Mouse (Mus musculus) lung, postnatal 0 days (tissue): Measurements from ENCODE around the gene Slc45a1. TPM values are rescaled to one million over a fixed set of nuclear protein-coding genes. Genes with fewer than 3 reads are reported as not detected.

Experiments
- ATAC-seq: fragments of 200-750 bp; cut with Nextera tagmentation; 2 replicates; pipeline ENCODE4 v1.8.0; 2017; ENCODE audit warnings: moderate library complexity
- DNase-seq: peaks from one replicate; pipeline ENCODE4 v3.0.0-alpha.2; 2016; ENCODE audit warnings: low spot score
- H3K27ac ChIP-seq: fragments of 300-500 bp; sonication (generic); 2 replicates; pipeline ENCODE4 v1.5.1; 2014; ENCODE audit warnings: antibody characterized with exemption, mild to moderate bottlenecking, low read length, mixed read lengths
- H3K27me3 ChIP-seq: fragments of 300-500 bp; sonication (generic); replicated peaks from 2 replicates; pipeline ENCODE4 v1.6.1; 2014; ENCODE audit warnings: low read length, mixed read lengths; ENCODE audit not compliant: insufficient read depth
- H3K36me3 ChIP-seq: fragments of 300-500 bp; sonication (generic); 2 replicates; pipeline ENCODE4 v1.6.1; 2014; ENCODE audit warnings: low read length, mixed read lengths; ENCODE audit not compliant: insufficient read depth
- H3K4me1 ChIP-seq: fragments of 300-500 bp; sonication (generic); 2 replicates; pipeline ENCODE4 v1.6.1; 2014; ENCODE audit warnings: antibody characterized with exemption, low read depth, low read length, mixed read lengths; ENCODE audit not compliant: insufficient read depth
- H3K4me2 ChIP-seq: fragments of 300-500 bp; sonication (generic); replicated peaks from 2 replicates; pipeline ENCODE4 v1.6.1; 2014; ENCODE audit warnings: low read depth, mild to moderate bottlenecking, low read length, moderate library complexity, mixed read lengths
- H3K4me3 ChIP-seq: fragments of 300-500 bp; sonication (generic); 2 replicates; pipeline ENCODE4 v1.5.1; 2014; ENCODE audit warnings: low read depth, low read length
- H3K9ac ChIP-seq: fragments of 300-500 bp; sonication (generic); replicated peaks from 2 replicates; pipeline ENCODE4 v1.6.1; 2014; ENCODE audit warnings: low read depth, mild to moderate bottlenecking
- H3K9me3 ChIP-seq: fragments of 300-500 bp; sonication (generic); 2 replicates; pipeline ENCODE4 v1.6.1; 2016; ENCODE audit warnings: low read length, mixed read lengths
- CTCF ChIP-seq: IDR thresholded peaks from 2 replicates; pipeline ENCODE4 v1.5.1; 2016; ENCODE audit warnings: antibody characterized with exemption, mild to moderate bottlenecking
- EP300 ChIP-seq: IDR thresholded peaks from 2 replicates; pipeline ENCODE4 v1.6.1; 2016; ENCODE audit warnings: antibody characterized with exemption, mild to moderate bottlenecking, control low read depth
- WGBS: fragments of 180-500 bp; shearing (Covaris S2); extraction: QIAGEN DNeasy Blood & Tissue Kit; methylation state at CpG from one replicate; pipeline ENCODE4 v1.1.7; 2014; 5-methylcytosine and 5-hydroxymethylcytosine counted together
- polyA plus RNA-seq: library from polyadenylated mRNA; unstranded; fragments of >200 nt; fragmentation: Nextera tagmentation; extraction: Ambion mirVana; gene quantifications from 2 replicates; pipeline ENCODE4 v1.2.1, GENCODE M21; 2015

The Slc45a1 gene
- polyA plus RNA-seq, 1 experiment from 2014 or later = 0.04 TPM

DNA sequence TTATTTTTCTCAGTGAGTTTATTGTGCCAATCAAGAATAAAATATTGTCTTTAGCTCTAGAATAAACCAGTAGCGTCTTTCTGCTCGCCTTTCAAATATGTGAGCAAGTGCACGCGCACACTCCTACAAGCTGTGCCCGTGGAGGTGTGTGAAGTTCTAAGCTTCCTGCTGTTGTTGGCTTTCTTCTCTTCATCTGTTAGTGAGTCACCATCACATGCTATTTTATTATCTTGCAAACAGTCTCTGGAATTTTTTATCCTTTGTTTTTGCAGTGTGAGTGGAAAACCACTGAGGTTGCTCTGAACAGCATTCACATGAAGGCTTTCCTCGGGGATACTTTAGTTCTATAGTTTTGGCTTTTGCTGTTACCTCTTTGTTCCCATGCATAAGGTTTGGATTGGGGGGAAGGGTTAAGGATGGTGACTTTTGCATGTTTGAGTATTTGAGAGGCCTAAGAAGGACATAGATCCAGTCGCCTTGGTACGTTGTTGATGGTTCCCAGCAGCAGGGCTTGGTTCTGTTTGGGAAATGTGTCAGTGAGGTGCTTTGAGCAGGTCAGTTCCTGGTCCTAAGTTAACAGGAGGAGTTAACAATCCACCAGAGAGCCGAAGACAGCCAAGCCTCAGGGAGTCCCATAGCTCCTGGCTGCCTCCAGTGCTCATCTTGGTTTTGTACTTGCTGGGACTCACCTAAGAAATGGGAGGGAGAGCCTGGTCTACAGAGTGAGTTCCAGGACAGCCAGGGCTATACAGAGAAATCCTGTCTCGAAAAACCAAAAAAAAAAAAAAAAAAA is 69.8 kb downstream of the Slc45a1 start:
- ATAC-seq (no peak), DNase-seq (peak; percentile 49)
- Histone ChIP-seq H3K4me1 (peaks cover 24% of the 10 kb centered on the region; the same call in 1 of the 2 replicates), H3K27ac (peak overlapping the region; percentile 88), H3K4me2 (no peak overlapping the region), H3K36me3 (no peaks in the 10 kb centered on the region), H3K27me3 (no peaks in the 10 kb centered on the region), H3K4me3 (no peak overlapping the region), H3K9me3 (no peaks in the 10 kb centered on the region), H3K9ac (no peak overlapping the region)
- TF ChIP-seq CTCF (no peak), EP300 (no peak)
- 39% methylated on average over 10 of the region's 10 CpGs for WGBS

Other genes with a start within 250 kb of the Slc45a1 start
- gene Errfi1, start 201.7 kb upstream of the Slc45a1 start, polyA plus RNA-seq = 104 and 106 TPM in 2 replicates